Mouse (Mus musculus) stomach, embryonic 14.5 days (tissue): ENCODE measurements around the gene Olfr69. TPM values are rescaled to one million over a fixed set of nuclear protein-coding genes. Genes with fewer than 3 reads are reported as not detected.
"Not testable (repeated sequence)": the region's sequence is repeated elsewhere in the genome, so short reads cannot be mapped to it uniquely, and the experiment has no call there.

Experiments
- ATAC-seq: fragments of 200-750 bp; cut with Nextera tagmentation; 2 replicates; pipeline ENCODE4 v1.8.0; 2017; ENCODE audit warnings: low read depth, moderate TSS enrichment; ENCODE audit not compliant: insufficient number of reproducible peaks, insufficient read depth, low FRiP score
- H3K27ac ChIP-seq: fragments of 300-500 bp; sonication (generic); 2 replicates; pipeline ENCODE4 v1.5.1; 2014; ENCODE audit warnings: mild to moderate bottlenecking, low read length, moderate library complexity, mixed read lengths
- H3K27me3 ChIP-seq: fragments of 300-500 bp; sonication (generic); 2 replicates; pipeline ENCODE4 v1.6.1; 2014; ENCODE audit warnings: low read length, control low read depth, mixed read lengths; ENCODE audit not compliant: control insufficient read depth, insufficient read depth
- H3K36me3 ChIP-seq: fragments of 300-500 bp; sonication (generic); 2 replicates; pipeline ENCODE4 v1.6.1; 2014; ENCODE audit warnings: mild to moderate bottlenecking, control low read depth, low read length, moderate library complexity, mixed read lengths; ENCODE audit not compliant: control insufficient read depth, insufficient read depth
- H3K4me1 ChIP-seq: fragments of 300-500 bp; sonication (generic); 2 replicates; pipeline ENCODE4 v1.6.1; 2014; ENCODE audit warnings: low read length, control low read depth, mixed read lengths; ENCODE audit not compliant: control insufficient read depth, insufficient read depth
- H3K4me2 ChIP-seq: fragments of 300-500 bp; sonication (generic); replicated peaks from 2 replicates; pipeline ENCODE4 v1.6.1; 2014; ENCODE audit warnings: low read depth, low read length, control low read depth
- H3K4me3 ChIP-seq: fragments of 300-500 bp; sonication (generic); 2 replicates; pipeline ENCODE4 v1.5.1; 2014; ENCODE audit warnings: low read depth, low read length, control low read depth
- H3K9ac ChIP-seq: fragments of 300-500 bp; sonication (generic); replicated peaks from 2 replicates; pipeline ENCODE4 v1.6.1; 2014; ENCODE audit warnings: low read depth, mild to moderate bottlenecking, control low read depth, low read length, moderate library complexity, mixed read lengths
- H3K9me3 ChIP-seq: fragments of 300-500 bp; sonication (generic); 2 replicates; pipeline ENCODE4 v1.6.1; 2016; ENCODE audit warnings: low read depth, low read length, control low read depth; ENCODE audit not compliant: control insufficient read depth
- WGBS: fragments of 180-500 bp; shearing (Covaris S2); extraction: QIAGEN DNeasy Blood & Tissue Kit; methylation state at CpG from one replicate; pipeline ENCODE4 v1.1.7; 2014; 5-methylcytosine and 5-hydroxymethylcytosine counted together
- polyA plus RNA-seq: library from polyadenylated mRNA; unstranded; fragments of >200 nt; fragmentation: Nextera tagmentation; extraction: Ambion mirVana; gene quantifications from 2 replicates; pipeline ENCODE4 v1.2.1, GENCODE M21; 2014

The Olfr69 gene
- polyA plus RNA-seq, 1 experiment from 2014 or later = not detected

DNA sequence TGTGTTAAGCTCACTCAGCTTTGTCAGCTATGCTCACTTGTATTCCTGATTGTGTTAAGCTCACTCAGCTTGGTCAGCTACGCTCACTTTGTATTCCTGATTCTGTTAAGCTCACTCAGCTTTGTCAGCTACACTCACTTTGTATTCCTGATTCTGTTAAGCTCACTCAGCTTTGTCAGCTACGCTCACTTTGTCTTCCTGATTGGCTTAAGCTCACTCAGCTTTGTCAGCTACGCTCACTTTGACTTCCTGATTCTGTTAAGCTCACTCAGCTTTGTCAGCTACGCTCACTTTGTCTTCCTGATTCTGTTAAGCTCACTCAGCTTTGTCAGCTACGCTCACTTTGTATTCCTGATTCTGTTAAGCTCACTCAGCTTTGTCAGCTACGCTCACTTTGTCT, 9.2 kb downstream of the Olfr69 start:
- H3K27ac ChIP-seq, H3K27me3 ChIP-seq, H3K4me1 ChIP-seq, H3K9me3 ChIP-seq, H3K9ac ChIP-seq, H3K4me3 ChIP-seq, H3K36me3 ChIP-seq, ATAC-seq, H3K4me2 ChIP-seq: not testable (repeated sequence)
- WGBS = 92% methylated on average over 6 of the region's 6 CpGs

GRCm38 (mm10) chr7:103757233-103757632, 14.2 kb downstream of the Olfr69 start, which contains the start of gene Olfr630:
Olfr630 (minus strand) TSS chr7:103757333.
- Histone ChIP-seq H3K9ac (no peak within 1 kb of the TSS), H3K27me3 (no peaks in the 10 kb centered on the region), H3K4me2 (no peak within 1 kb of the TSS), H3K36me3 (no peaks in the 10 kb centered on the region), H3K9me3 (no peaks in the 10 kb centered on the region), H3K4me3 (no peak within 1 kb of the TSS), H3K27ac (no peak within 1 kb of the TSS), H3K4me1 (no peaks in the 10 kb centered on the region)
- WGBS = 35% methylated on average over 2 of the region's 2 CpGs
- no peak for ATAC-seq

DNA sequence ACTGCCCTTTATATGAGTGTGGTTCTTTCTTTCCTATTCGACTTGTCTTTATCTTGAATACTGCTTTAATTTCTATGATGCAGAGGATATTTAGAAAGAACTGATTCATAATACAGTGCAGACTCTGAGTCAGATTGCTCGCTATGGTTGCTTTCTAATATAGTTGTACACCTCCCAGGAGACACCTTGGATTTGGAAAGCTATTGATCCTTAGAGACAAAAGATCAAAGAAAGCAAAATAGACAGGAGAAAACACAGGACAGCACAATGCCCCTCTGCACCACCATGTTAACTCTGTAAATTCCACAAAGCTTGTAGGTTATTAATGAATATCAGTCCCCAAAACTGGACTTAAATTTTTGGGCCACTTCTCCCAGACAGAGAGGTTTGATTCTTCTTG, 26.6 kb downstream of the Olfr69 start, which contains the start of gene Olfr629:
Gene Olfr629 (minus strand): TSS at position 101 of the 400 bp plus-strand sequence.
- Histone ChIP-seq H3K27ac (no peak within 1 kb of the TSS), H3K4me2 (no peak within 1 kb of the TSS), H3K9ac (no peak within 1 kb of the TSS), H3K36me3 (no peaks in the 10 kb centered on the region), H3K4me1 (no peaks in the 10 kb centered on the region), H3K9me3 (no peaks in the 10 kb centered on the region), H3K4me3 (no peak within 1 kb of the TSS), H3K27me3 (no peaks in the 10 kb centered on the region)
- 77% methylated on average over 2 of the region's 2 CpGs for WGBS
- no peak for ATAC-seq

- H3K4me2 ChIP-seq = no peak within 1 kb of the TSS
- no peaks in the 10 kb centered on the region for H3K36me3 ChIP-seq
- WGBS = 79% methylated on average over 1 of the region's 1 CpGs
- H3K4me3 ChIP-seq = no peak within 1 kb of the TSS
- no peaks in the 10 kb centered on the region for H3K27me3 ChIP-seq
- no peak for ATAC-seq
- H3K4me1 ChIP-seq = no peaks in the 10 kb centered on the region
- no peak within 1 kb of the TSS for H3K27ac ChIP-seq
- no peak within 1 kb of the TSS for H3K9ac ChIP-seq
- H3K9me3 ChIP-seq = no peaks in the 10 kb centered on the region
Observed at GRCm38 (mm10) chr7:103730074-103730473, 41.3 kb downstream of the Olfr69 start, which contains the start of gene Olfr628. Olfr628 (plus strand) TSS chr7:103730374.

DNA sequence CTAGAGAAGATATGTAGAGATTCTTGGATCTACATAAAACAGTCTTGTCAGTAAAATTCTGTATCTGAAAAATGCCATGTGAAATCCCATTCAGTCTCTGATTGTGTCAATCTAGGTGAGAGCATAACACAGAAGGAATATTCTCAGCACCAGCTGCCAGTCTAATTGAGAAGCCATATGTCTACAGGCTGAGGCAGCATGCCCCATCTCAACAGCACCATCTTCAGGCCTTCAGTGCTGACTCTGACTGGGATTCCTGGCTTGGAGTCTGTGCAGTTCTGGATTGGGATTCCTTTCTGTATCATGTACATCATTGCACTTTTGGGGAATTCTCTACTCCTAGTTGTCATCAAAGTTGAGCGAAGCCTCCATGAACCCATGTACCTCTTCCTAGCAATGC, 55.0 kb downstream of the Olfr69 start:
- WGBS = 95% methylated on average over 1 of the region's 1 CpGs
- H3K9me3 ChIP-seq, ATAC-seq, H3K4me2 ChIP-seq, H3K9ac ChIP-seq, H3K36me3 ChIP-seq, H3K4me3 ChIP-seq, H3K4me1 ChIP-seq, H3K27ac ChIP-seq, H3K27me3 ChIP-seq: not testable (repeated sequence)

Other genes starting within 250 kb of the Olfr69 start
- not detected in 2 replicates for gene Olfr612, start 228.9 kb downstream of the Olfr69 start, polyA plus RNA-seq
- gene Olfr613, start 223.5 kb downstream of the Olfr69 start, polyA plus RNA-seq = not detected in 2 replicates
- not detected in 2 replicates for gene Olfr615, start 215.5 kb downstream of the Olfr69 start, polyA plus RNA-seq
- not detected in 2 replicates for gene Olfr616, start 202.5 kb downstream of the Olfr69 start, polyA plus RNA-seq
- not detected in 2 replicates for gene Olfr617, start 198.5 kb downstream of the Olfr69 start, polyA plus RNA-seq
- gene Olfr618, start 181.5 kb downstream of the Olfr69 start, polyA plus RNA-seq = not detected in 2 replicates
- not detected in 2 replicates for gene Olfr619, start 171.0 kb downstream of the Olfr69 start, polyA plus RNA-seq
- not detected in 2 replicates for gene Olfr620, start 159.1 kb downstream of the Olfr69 start, polyA plus RNA-seq
- not detected in 2 replicates for gene Olfr622, start 128.9 kb downstream of the Olfr69 start, polyA plus RNA-seq
- gene Olfr623, start 107.9 kb downstream of the Olfr69 start, polyA plus RNA-seq = not detected in 2 replicates
- gene Olfr624, start 100.4 kb downstream of the Olfr69 start, polyA plus RNA-seq = 0.04 TPM in 1 of 2 replicates, not detected in the other
- not detected in 2 replicates for gene Olfr625-ps1, start 88.9 kb downstream of the Olfr69 start, polyA plus RNA-seq
- gene Olfr243, start 56.9 kb downstream of the Olfr69 start, polyA plus RNA-seq = not detected in 2 replicates
- gene Olfr628, start 41.2 kb downstream of the Olfr69 start, polyA plus RNA-seq = not detected in 2 replicates
- gene Olfr629, start 26.7 kb downstream of the Olfr69 start, polyA plus RNA-seq = not detected in 2 replicates
- not detected in 2 replicates for gene Olfr630, start 14.3 kb downstream of the Olfr69 start, polyA plus RNA-seq
- not detected in 2 replicates for gene Olfr68, start 8.1 kb upstream of the Olfr69 start, polyA plus RNA-seq
- gene Olfr67, start 20.2 kb upstream of the Olfr69 start, polyA plus RNA-seq = not detected in 2 replicates
- 1,564 and 1,619 TPM in 2 replicates for gene Hbb-bt, start 42.4 kb upstream of the Olfr69 start, polyA plus RNA-seq
- gene Hbb-bs, start 56.5 kb upstream of the Olfr69 start, polyA plus RNA-seq = 3,670 and 3,888 TPM in 2 replicates
- not detected in 2 replicates for gene Hbb-bh2, start 68.9 kb upstream of the Olfr69 start, polyA plus RNA-seq
- gene Hbb-bh1, start 71.6 kb upstream of the Olfr69 start, polyA plus RNA-seq = 2.9 and 6.2 TPM in 2 replicates
- gene Hbb-y, start 81.6 kb upstream of the Olfr69 start, polyA plus RNA-seq = 616 and 882 TPM in 2 replicates
- gene Olfr66, start 114.7 kb upstream of the Olfr69 start, polyA plus RNA-seq = not detected in 2 replicates
- not detected in 2 replicates for gene Olfr64, start 122.9 kb upstream of the Olfr69 start, polyA plus RNA-seq
- gene Olfr65, start 131.9 kb upstream of the Olfr69 start, polyA plus RNA-seq = not detected in 2 replicates
- not detected in 2 replicates for gene Olfr631, start 157.2 kb upstream of the Olfr69 start, polyA plus RNA-seq
- not detected in 2 replicates for gene Olfr632, start 162.8 kb upstream of the Olfr69 start, polyA plus RNA-seq
- not detected in 2 replicates for gene Olfr633, start 172.8 kb upstream of the Olfr69 start, polyA plus RNA-seq
- not detected in 2 replicates for gene Olfr635, start 199.6 kb upstream of the Olfr69 start, polyA plus RNA-seq
- gene Olfr638, start 227.2 kb upstream of the Olfr69 start, polyA plus RNA-seq = not detected in 2 replicates
- gene Olfr639, start 245.7 kb upstream of the Olfr69 start, polyA plus RNA-seq = 0.03 TPM in 1 of 2 replicates, not detected in the other